Mouse (Mus musculus): ENCODE data around the gene Cela2a. TPM values are rescaled to one million over a fixed set of nuclear protein-coding genes. Genes with fewer than 3 reads are reported as not detected.
A peak's percentile ranks its signal among the peaks of the same experiment; 100 is the strongest.

The Cela2a gene
- polyA plus RNA-seq, 1 experiment from 2014 or later: not detected

GRCm38 (mm10) chr4:141869436-141870215 is 43.7 kb upstream of the Cela2a start:
- Histone ChIP-seq H3K9ac (ENCODE audit: low read depth, low read length) (no peak overlapping the region), H3K4me3 (ENCODE audit: low read depth, low read length) (no peak overlapping the region)

GRCm38 (mm10) chr4:141868051-141868450 is 42.1 kb upstream of the Cela2a start:
- WGBS (ENCODE audit: insufficient replicate concordance): 77% methylated on average over 10 of the region's 10 CpGs
- Histone ChIP-seq H3K4me3 (ENCODE audit: low read depth, low read length) (no peak overlapping the region), H3K4me2 (peak overlapping the region; percentile 50), H3K4me1 (ENCODE audit: control insufficient read depth, insufficient read depth, low read length) (peaks cover 77% of the 10 kb centered on the region), H3K27me3 (ENCODE audit: control insufficient read depth, insufficient read depth, low read length) (no peaks in the 10 kb centered on the region), H3K36me3 (ENCODE audit: control insufficient read depth, insufficient read depth, low read length) (peaks cover 12% of the 10 kb centered on the region; the same call in 1 of the 2 replicates), H3K27ac (ENCODE audit: low read depth, low read length) (peak overlapping the region; percentile 91), H3K9ac (ENCODE audit: low read depth, low read length) (no peak overlapping the region), H3K9me3 (replicated peaks; ENCODE audit: control insufficient read depth, low read length) (no peaks in the 10 kb centered on the region)
- no peak for ATAC-seq (replicated peaks; ENCODE audit: insufficient number of reproducible peaks, low FRiP score, low TSS enrichment)

More at GRCm38 (mm10) chr4:141869436-141870215, 43.7 kb upstream of the Cela2a start:
- no peak for ATAC-seq (replicated peaks; ENCODE audit: insufficient number of reproducible peaks, low FRiP score, low TSS enrichment)
- H3K4me2 ChIP-seq: no peak overlapping the region
- H3K27ac ChIP-seq (ENCODE audit: low read depth, low read length): peak overlapping the region; percentile 32; the same call in 1 of the 2 replicates
- WGBS (ENCODE audit: insufficient replicate concordance): 56% methylated on average over 5 of the region's 5 CpGs
- H3K9me3 ChIP-seq (replicated peaks; ENCODE audit: control insufficient read depth, low read length): no peaks in the 10 kb centered on the region
- no peaks in the 10 kb centered on the region for H3K27me3 ChIP-seq (ENCODE audit: control insufficient read depth, insufficient read depth, low read length)
- peaks cover 7% of the 10 kb centered on the region; the same call in 1 of the 2 replicates for H3K36me3 ChIP-seq (ENCODE audit: control insufficient read depth, insufficient read depth, low read length)
- peaks cover 71% of the 10 kb centered on the region for H3K4me1 ChIP-seq (ENCODE audit: control insufficient read depth, insufficient read depth, low read length)

- peak overlapping the region; percentile 50 for H3K4me2 ChIP-seq
- 39% methylated on average over 4 of the region's 4 CpGs for WGBS (ENCODE audit: insufficient replicate concordance)
- no peaks in the 10 kb centered on the region for H3K27me3 ChIP-seq (ENCODE audit: control insufficient read depth, insufficient read depth, low read length)
- H3K4me3 ChIP-seq (ENCODE audit: low read depth, low read length): no peak overlapping the region
- no peaks in the 10 kb centered on the region for H3K9me3 ChIP-seq (replicated peaks; ENCODE audit: control insufficient read depth, low read length)
- 0 out of 2 replicates have a peak overlapping the region, but pooled peaks have one; percentile 39 for H3K9ac ChIP-seq (ENCODE audit: low read depth, low read length)
- peak overlapping the region; percentile 91 for H3K27ac ChIP-seq (ENCODE audit: low read depth, low read length)
- no peak for ATAC-seq (replicated peaks; ENCODE audit: insufficient number of reproducible peaks, low FRiP score, low TSS enrichment)
- H3K36me3 ChIP-seq (ENCODE audit: control insufficient read depth, insufficient read depth, low read length): peaks cover 13% of the 10 kb centered on the region; the same call in 1 of the 2 replicates
- H3K4me1 ChIP-seq (ENCODE audit: control insufficient read depth, insufficient read depth, low read length): peaks cover 72% of the 10 kb centered on the region
These were observed 41.5 kb upstream of the Cela2a start for GRCm38 (mm10) chr4:141867498-141867897.

- Histone ChIP-seq H3K4me1 (ENCODE audit: control insufficient read depth, insufficient read depth, low read length) (peaks cover 67% of the 10 kb centered on the region), H3K27ac (ENCODE audit: low read depth, low read length) (peak overlapping the region; percentile 91), H3K4me2 (peak overlapping the region; percentile 50), H3K4me3 (ENCODE audit: low read depth, low read length) (no peak overlapping the region), H3K9me3 (replicated peaks; ENCODE audit: control insufficient read depth, low read length) (no peaks in the 10 kb centered on the region), H3K9ac (ENCODE audit: low read depth, low read length) (0 out of 2 replicates have a peak overlapping the region, but pooled peaks have one; percentile 39), H3K36me3 (ENCODE audit: control insufficient read depth, insufficient read depth, low read length) (peaks cover 13% of the 10 kb centered on the region; the same call in 1 of the 2 replicates), H3K27me3 (ENCODE audit: control insufficient read depth, insufficient read depth, low read length) (no peaks in the 10 kb centered on the region)
- ATAC-seq (replicated peaks; ENCODE audit: insufficient number of reproducible peaks, low FRiP score, low TSS enrichment): peak; percentile 48; the same call in 1 of the 2 replicates
- 15% methylated on average over 10 of the region's 10 CpGs for WGBS (ENCODE audit: insufficient replicate concordance)
These were observed 41.1 kb upstream of the Cela2a start for GRCm38 (mm10) chr4:141866933-141867490.

- 87% methylated on average over 5 of the region's 5 CpGs for WGBS (ENCODE audit: insufficient replicate concordance)
- H3K4me1 ChIP-seq (ENCODE audit: control insufficient read depth, insufficient read depth, low read length): peaks cover 53% of the 10 kb centered on the region
- H3K27ac ChIP-seq (ENCODE audit: low read depth, low read length): no peak overlapping the region
- H3K9me3 ChIP-seq (replicated peaks; ENCODE audit: control insufficient read depth, low read length): no peaks in the 10 kb centered on the region
- no peak overlapping the region for H3K4me2 ChIP-seq
- no peaks in the 10 kb centered on the region for H3K27me3 ChIP-seq (ENCODE audit: control insufficient read depth, insufficient read depth, low read length)
- H3K9ac ChIP-seq (ENCODE audit: low read depth, low read length): no peak overlapping the region
- ATAC-seq (replicated peaks; ENCODE audit: insufficient number of reproducible peaks, low FRiP score, low TSS enrichment): no peak
- H3K4me3 ChIP-seq (ENCODE audit: low read depth, low read length): no peak overlapping the region
- H3K36me3 ChIP-seq (ENCODE audit: control insufficient read depth, insufficient read depth, low read length): peaks cover 16% of the 10 kb centered on the region
These were observed 39.6 kb upstream of the Cela2a start for GRCm38 (mm10) chr4:141865600-141865999.

- Histone ChIP-seq H3K9ac (ENCODE audit: low read depth, low read length) (no peak overlapping the region), H3K4me1 (ENCODE audit: control insufficient read depth, insufficient read depth, low read length) (peaks cover 47% of the 10 kb centered on the region), H3K4me3 (ENCODE audit: low read depth, low read length) (no peak overlapping the region), H3K36me3 (ENCODE audit: control insufficient read depth, insufficient read depth, low read length) (peaks cover 20% of the 10 kb centered on the region), H3K27ac (ENCODE audit: low read depth, low read length) (no peak overlapping the region), H3K27me3 (ENCODE audit: control insufficient read depth, insufficient read depth, low read length) (no peaks in the 10 kb centered on the region), H3K9me3 (replicated peaks; ENCODE audit: control insufficient read depth, low read length) (no peaks in the 10 kb centered on the region), H3K4me2 (no peak overlapping the region)
- ATAC-seq (replicated peaks; ENCODE audit: insufficient number of reproducible peaks, low FRiP score, low TSS enrichment): no peak
- 91% methylated on average over 5 of the region's 5 CpGs for WGBS (ENCODE audit: insufficient replicate concordance)
These were observed 39.0 kb upstream of the Cela2a start for GRCm38 (mm10) chr4:141865006-141865405.

GRCm38 (mm10) chr4:141864506-141864905 is 38.5 kb upstream of the Cela2a start:
- Histone ChIP-seq H3K9me3 (replicated peaks; ENCODE audit: control insufficient read depth, low read length) (no peaks in the 10 kb centered on the region), H3K4me3 (ENCODE audit: low read depth, low read length) (no peak overlapping the region), H3K4me1 (ENCODE audit: control insufficient read depth, insufficient read depth, low read length) (peaks cover 42% of the 10 kb centered on the region), H3K4me2 (no peak overlapping the region), H3K27ac (ENCODE audit: low read depth, low read length) (no peak overlapping the region), H3K27me3 (ENCODE audit: control insufficient read depth, insufficient read depth, low read length) (no peaks in the 10 kb centered on the region), H3K36me3 (ENCODE audit: control insufficient read depth, insufficient read depth, low read length) (peaks cover 22% of the 10 kb centered on the region), H3K9ac (ENCODE audit: low read depth, low read length) (no peak overlapping the region)
- no peak for ATAC-seq (replicated peaks; ENCODE audit: insufficient number of reproducible peaks, low FRiP score, low TSS enrichment)
- 90% methylated on average over 8 of the region's 8 CpGs for WGBS (ENCODE audit: insufficient replicate concordance)

GRCm38 (mm10) chr4:141863726-141864280 is 37.8 kb upstream of the Cela2a start:
- H3K4me2 ChIP-seq: no peak overlapping the region
- peaks cover 35% of the 10 kb centered on the region for H3K4me1 ChIP-seq (ENCODE audit: control insufficient read depth, insufficient read depth, low read length)
- H3K9ac ChIP-seq (ENCODE audit: low read depth, low read length): no peak overlapping the region
- no peak overlapping the region for H3K27ac ChIP-seq (ENCODE audit: low read depth, low read length)
- H3K9me3 ChIP-seq (replicated peaks; ENCODE audit: control insufficient read depth, low read length): no peaks in the 10 kb centered on the region
- WGBS (ENCODE audit: insufficient replicate concordance): 68% methylated on average over 7 of the region's 7 CpGs
- H3K27me3 ChIP-seq (ENCODE audit: control insufficient read depth, insufficient read depth, low read length): no peaks in the 10 kb centered on the region
- no peak overlapping the region for H3K4me3 ChIP-seq (ENCODE audit: low read depth, low read length)
- ATAC-seq (replicated peaks; ENCODE audit: insufficient number of reproducible peaks, low FRiP score, low TSS enrichment): no peak
- peaks cover 24% of the 10 kb centered on the region for H3K36me3 ChIP-seq (ENCODE audit: control insufficient read depth, insufficient read depth, low read length)

Data from heart, embryonic 11.5 days (tissue).